Comparison of ENCODE assay signal across 21 mouse cellular contexts in the genomic region with DNA sequence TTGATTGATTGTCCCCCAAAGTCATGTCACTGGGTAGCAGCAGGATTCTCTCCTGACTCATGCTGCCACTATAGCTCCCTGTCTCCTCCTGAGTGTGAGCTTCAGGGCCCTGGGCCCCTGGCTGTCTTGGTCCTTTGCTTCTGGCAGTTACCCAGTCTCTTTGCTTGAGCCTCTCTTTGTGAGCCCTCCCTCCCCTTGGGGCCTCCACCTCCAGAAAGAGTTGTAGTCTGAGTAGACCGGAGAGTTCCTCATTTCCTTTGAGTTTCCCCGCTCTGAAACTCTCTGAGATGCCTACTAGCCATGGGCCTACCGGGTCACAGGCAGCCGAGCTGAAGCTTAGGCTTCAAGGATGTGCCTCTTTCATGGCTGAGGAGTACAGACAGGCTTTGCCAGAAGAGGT. TPM values are rescaled to one million over a fixed set of nuclear protein-coding genes. Genes with fewer than 3 reads are reported as not detected.
"Had no signal": no experiment of that assay in that cellular context is flagged by ENCODE, and none has a peak within 500 bp of the region (broad histone marks: within the 10 kb centered on the region; RNA-seq: fewer than 3 reads in every experiment).

No protein-coding gene starts in this region.

- DNase-seq: lung, embryonic 14.5 days; lung, postnatal 10 days; lung, postnatal 4 days; midbrain, embryonic 14.5 days; retina, postnatal 1 day; right cerebral cortex, adult 18-20 months; right cerebral cortex, postnatal 25 days; right cerebral cortex, postnatal 4 days; spleen, adult 18-20 months; thymus, adult 18-20 months; thymus, postnatal 14 days; thymus, postnatal 36 days had no signal

- H3K9ac ChIP-seq: lung, embryonic 14.5 days; midbrain, embryonic 12.5 days; neural tube, embryonic 13.5 days; neural tube, embryonic 15.5 days had no signal

- H3K4me3 ChIP-seq: midbrain, embryonic 10.5 days; midbrain, embryonic 12.5 days; myocyte; neural tube, embryonic 13.5 days; neural tube, embryonic 15.5 days had no signal

- H3K4me2 ChIP-seq: lung, embryonic 14.5 days; midbrain, embryonic 12.5 days; neural tube, embryonic 13.5 days; neural tube, embryonic 15.5 days had no signal

- H3K9me3 ChIP-seq: midbrain, embryonic 10.5 days; midbrain, embryonic 12.5 days; neural tube, embryonic 15.5 days had no signal

- H3K27ac ChIP-seq: midbrain, embryonic 10.5 days; midbrain, embryonic 12.5 days; neural tube, embryonic 13.5 days; neural tube, embryonic 15.5 days had no signal

- ATAC-seq: midbrain, embryonic 16.5 days had no signal

RNA-seq across cellular contexts. Expression of a gene that starts 14.1 kb away (rescaled TPM):
- total RNA-seq: megakaryocyte-erythroid progenitor cell, adult 5-6 weeks had no signal

RNA-seq across cellular contexts. Expression of a gene that starts 21.1 kb away (rescaled TPM):
- total RNA-seq: megakaryocyte, adult 5-6 weeks; megakaryocyte-erythroid progenitor cell, adult 5-6 weeks had no signal
- polyA plus RNA-seq: lung, embryonic 14.5 days; midbrain, embryonic 10.5 days; midbrain, embryonic 12.5 days; midbrain, embryonic 14.5 days; midbrain, embryonic 16.5 days; myocyte; neural tube, embryonic 11.5 days; neural tube, embryonic 13.5 days; neural tube, embryonic 15.5 days had no signal
